Mouse (Mus musculus) adrenal gland, adult 10 weeks (tissue): Measurements from ENCODE around the gene Apela. TPM values are rescaled to one million over a fixed set of nuclear protein-coding genes. Genes with fewer than 3 reads are reported as not detected.

ENCODE experiments used
- polyA plus RNA-seq: library from polyadenylated mRNA; stranded (reverse); fragments of 350-450 nt; fragmentation: Illumina TruSeq; extraction: RNeasy Lipid Tissue Mini Kit (QIAGEN cat#74804); gene quantifications from one replicate; pipeline ENCODE4 v1.2.3, GENCODE M21; 2014; ENCODE audit warnings: low read depth, low replicate concordance

The Apela gene
- not detected for polyA plus RNA-seq

GRCm38 (mm10) chr8:65037117-65037533 is at the start of gene Apela:
Gene Apela (minus strand): TSS chr8:65037336.

GRCm38 (mm10) chr8:65074733-65075132 is 37.6 kb upstream of the Apela start, which contains the start of gene Gm10663:
Gene Gm10663 (plus strand): TSS chr8:65075033.

DNA sequence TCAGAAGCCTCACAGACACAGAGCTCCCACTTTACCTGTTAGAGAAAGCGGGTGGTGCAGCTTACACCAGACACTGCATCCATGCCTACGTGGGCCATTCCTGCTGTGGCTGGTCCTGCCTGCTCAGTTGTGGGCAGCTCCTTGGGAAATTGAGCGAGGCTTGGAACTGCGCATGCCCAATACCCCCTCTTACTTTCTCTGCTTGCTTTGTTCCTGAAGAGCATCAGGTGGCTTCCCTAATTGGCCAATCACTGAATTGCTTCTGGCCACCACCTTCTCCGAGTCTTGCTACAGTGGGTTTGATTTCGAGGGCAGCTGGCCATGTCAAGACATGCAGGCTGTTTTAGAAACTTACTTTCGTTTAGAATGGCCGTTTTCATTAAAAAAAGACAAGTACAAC is 18.7 kb downstream of the Apela start, which contains the start of the genes Trim61 and Trim60:
Trim61 (minus strand) TSS at position 101 of the 400 bp plus-strand sequence.
Trim60 (minus strand) TSS at position 162 of the 400 bp plus-strand sequence.

DNA sequence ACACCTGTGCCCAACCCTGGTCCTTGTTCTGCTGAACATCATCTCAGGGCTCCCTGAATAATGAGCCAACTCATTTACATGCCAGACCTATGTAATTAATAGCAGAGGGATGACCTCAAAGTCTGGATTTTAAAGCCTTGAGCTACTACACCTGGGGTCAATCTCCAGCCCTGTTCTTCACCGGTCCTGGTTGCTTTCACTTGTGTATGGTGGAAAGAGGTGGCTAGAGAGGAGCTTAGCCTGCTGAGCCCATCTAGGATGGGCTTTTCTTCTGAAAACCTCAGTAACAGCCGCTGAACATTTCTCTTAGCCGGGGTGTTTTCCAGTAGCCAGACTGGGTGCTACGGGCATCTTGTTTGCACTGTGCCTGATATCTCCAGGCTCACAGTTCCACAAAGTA is 49.4 kb downstream of the Apela start, which contains the start of gene Trim75:
Trim75 (minus strand) TSS at position 101 of the 400 bp plus-strand sequence.

Other genes with a start within 250 kb of the Apela start
- 77.1 TPM for gene Klhl2, start 187.3 kb downstream of the Apela start, polyA plus RNA-seq
- gene Tmem192, start 90.2 kb downstream of the Apela start, polyA plus RNA-seq: 54.8 TPM
- gene Trim75, start 49.5 kb downstream of the Apela start, polyA plus RNA-seq: not detected
- gene Trim61, start 18.8 kb downstream of the Apela start, polyA plus RNA-seq: not detected
- not detected for gene Trim60, start 18.8 kb downstream of the Apela start, polyA plus RNA-seq
- not detected for gene Gm10663, start 37.7 kb upstream of the Apela start, polyA plus RNA-seq
- not detected for gene BC030870, start 92.2 kb upstream of the Apela start, polyA plus RNA-seq